Mouse (Mus musculus) erythroid progenitor cell, adult 5-6 weeks (primary cell): ENCODE data around the gene Btg4. TPM values are rescaled to one million over a fixed set of nuclear protein-coding genes. Genes with fewer than 3 reads are reported as not detected.

Source experiments
- ATAC-seq: replicated peaks from 2 replicates; pipeline ENCODE4 v1.8.0; 2016; ENCODE audit warnings: moderate number of reproducible peaks, mild to moderate bottlenecking, moderate TSS enrichment, inconsistent platforms; ENCODE audit not compliant: poor library complexity, low FRiP score, severe bottlenecking
- total RNA-seq, 2 experiments: library from RNA; stranded (forward) in 1 of 2; stranded (reverse) in 1 of 2; fragments of 150-400 nt in 1 of 2; fragments of 186-747, 209-891 nt in 1 of 2; gene quantifications; 2 replicates each; pipeline versions ENCODE4 v1.2.3 to v1.2.4; 2015 to 2017; ENCODE audit warnings: low replicate concordance in 2 of 2

Btg4 gene
- total RNA-seq, 2 experiments from 2014 or later, result not detected

GRCm38 (mm10) chr9:51152079-51152752 is 91.5 kb downstream of the Btg4 start:
- no peak for ATAC-seq

GRCm38 (mm10) chr9:51161771-51162388 is 101.2 kb downstream of the Btg4 start:
- ATAC-seq, result no peak

GRCm38 (mm10) chr9:51163989-51164388 is 103.3 kb downstream of the Btg4 start:
- no peak for ATAC-seq

GRCm38 (mm10) chr9:51165312-51166180 is 104.8 kb downstream of the Btg4 start, which contains the start of gene Gm32742:
Gene Gm32742 (minus strand): TSS chr9:51165517.
- ATAC-seq, result no peak

GRCm38 (mm10) chr9:51167954-51168353 is 107.3 kb downstream of the Btg4 start:
- ATAC-seq, result no peak

- no peak for ATAC-seq
Measured at GRCm38 (mm10) chr9:51168698-51169097, 108.0 kb downstream of the Btg4 start.

- ATAC-seq, result no peak
Measured at GRCm38 (mm10) chr9:51169133-51169532, 108.4 kb downstream of the Btg4 start.

Other genes starting within 250 kb of the Btg4 start
- 88.0 and 88.3 TPM in 2 replicates for gene Ppp2r1b, start 215.6 kb upstream of the Btg4 start, total RNA-seq (2015; ENCODE audit: low replicate concordance)
- 87.7 and 116 TPM in 2 replicates for gene Ppp2r1b, start 215.6 kb upstream of the Btg4 start, total RNA-seq (2017; ENCODE audit: low replicate concordance)
- 122 and 151 TPM in 2 replicates for gene Sik2, start 51.8 kb upstream of the Btg4 start, total RNA-seq (2015; ENCODE audit: low replicate concordance)
- gene Sik2, start 51.8 kb upstream of the Btg4 start, total RNA-seq (2017; ENCODE audit: low replicate concordance), result 92.4 and 131 TPM in 2 replicates
- not detected in 2 replicates for gene Layn, start 16.2 kb downstream of the Btg4 start, total RNA-seq (2015; ENCODE audit: low replicate concordance)
- gene Layn, start 16.2 kb downstream of the Btg4 start, total RNA-seq (2017; ENCODE audit: low replicate concordance), result 1.7 and 2.0 TPM in 2 replicates
- not detected in 2 replicates for gene 4833427G06Rik, start 41.2 kb downstream of the Btg4 start, total RNA-seq (2015; ENCODE audit: low replicate concordance)
- gene 4833427G06Rik, start 41.2 kb downstream of the Btg4 start, total RNA-seq (2017; ENCODE audit: low replicate concordance), result not detected in 2 replicates
- gene Gm32742, start 104.6 kb downstream of the Btg4 start, total RNA-seq (2015; ENCODE audit: low replicate concordance), result not detected in 2 replicates
- gene Gm32742, start 104.6 kb downstream of the Btg4 start, total RNA-seq (2017; ENCODE audit: low replicate concordance), result not detected in 2 replicates
- 21.6 and 52.4 TPM in 2 replicates for gene Pou2af1, start 152.8 kb downstream of the Btg4 start, total RNA-seq (2015; ENCODE audit: low replicate concordance)
- 13.1 and 18.0 TPM in 2 replicates for gene Pou2af1, start 152.8 kb downstream of the Btg4 start, total RNA-seq (2017; ENCODE audit: low replicate concordance)
- not detected in 2 replicates for gene Colca2, start 217.7 kb downstream of the Btg4 start, total RNA-seq (2015; ENCODE audit: low replicate concordance)
- gene Colca2, start 217.7 kb downstream of the Btg4 start, total RNA-seq (2017; ENCODE audit: low replicate concordance), result not detected in 2 replicates